Mouse (Mus musculus): Measurements from ENCODE around the gene Fut8. TPM values are rescaled to one million over a fixed set of nuclear protein-coding genes. Genes with fewer than 3 reads are reported as not detected.
"Not testable (repeated sequence)": the region's sequence is repeated elsewhere in the genome, so short reads cannot be mapped to it uniquely, and the experiment has no call there.

Fut8 gene
- total RNA-seq, 1 experiment from 2014 or later: 41.2 TPM

DNA sequence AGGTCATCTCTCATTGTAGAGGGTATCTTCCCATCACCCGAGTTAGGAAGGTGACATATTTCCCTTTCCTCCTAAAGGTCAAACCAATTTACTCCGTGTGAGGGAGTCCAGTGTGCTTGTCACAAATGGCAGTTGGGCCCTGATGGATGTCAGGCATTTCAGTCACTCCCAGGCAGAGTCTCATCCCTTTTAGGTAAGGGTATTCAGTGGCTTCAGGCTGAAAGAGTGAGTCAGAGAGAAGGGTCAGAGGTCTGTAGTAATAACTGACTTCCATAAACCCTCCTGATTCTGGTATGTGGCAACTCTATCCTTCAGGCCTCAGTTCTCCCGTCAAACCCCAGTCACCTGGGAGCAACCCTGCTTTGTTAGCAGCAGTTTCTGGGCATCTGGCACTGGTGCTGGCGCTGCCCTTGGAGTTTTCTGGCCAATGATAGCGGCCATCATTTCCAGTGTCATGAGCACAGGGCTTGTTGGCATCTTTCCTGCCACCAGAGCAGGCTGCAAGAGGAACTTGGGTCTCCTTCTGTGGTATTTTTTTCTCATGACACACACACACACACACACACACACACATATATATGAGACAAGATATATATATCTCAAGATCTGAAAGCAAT is 262.6 kb downstream of the Fut8 start:
- peak; percentile 38 for DNase-seq

DNA sequence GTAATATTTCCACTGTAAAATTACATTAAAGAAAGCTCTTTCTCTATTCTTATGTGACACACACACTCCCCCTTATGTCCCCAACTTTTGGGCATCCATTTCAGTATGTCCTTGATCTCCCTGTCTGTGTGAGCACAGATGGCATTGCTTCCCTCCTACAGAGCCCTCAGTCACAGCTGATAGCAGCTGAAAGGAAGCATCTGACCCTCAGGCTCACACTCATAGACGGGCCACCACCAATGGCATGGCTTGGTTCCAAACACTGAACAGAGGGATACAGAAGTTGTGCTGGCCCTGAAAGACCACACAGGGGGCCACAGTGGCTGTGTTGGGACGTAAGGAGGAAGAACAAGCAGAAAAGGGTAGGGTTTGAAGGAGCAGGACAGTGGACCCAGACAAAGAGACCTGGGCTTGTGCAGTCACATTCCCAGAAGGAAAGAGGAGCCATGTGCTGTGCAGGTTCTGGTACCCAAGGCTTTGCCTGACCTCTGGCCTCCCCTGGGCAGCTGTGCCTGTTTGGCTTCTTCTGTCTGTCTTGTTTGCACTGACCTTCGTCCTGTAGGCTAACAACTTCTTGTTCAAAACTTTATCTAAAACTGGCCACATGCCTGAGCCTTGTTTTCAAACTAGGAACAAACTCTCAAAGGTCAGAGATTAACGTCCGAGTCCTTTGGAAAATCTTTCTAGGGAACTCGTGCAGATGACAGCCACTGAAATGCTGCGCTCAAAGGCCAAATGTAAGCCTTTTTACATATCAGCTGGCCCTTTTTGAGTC is 263.7 kb downstream of the Fut8 start:
- DNase-seq: no peak

DNA sequence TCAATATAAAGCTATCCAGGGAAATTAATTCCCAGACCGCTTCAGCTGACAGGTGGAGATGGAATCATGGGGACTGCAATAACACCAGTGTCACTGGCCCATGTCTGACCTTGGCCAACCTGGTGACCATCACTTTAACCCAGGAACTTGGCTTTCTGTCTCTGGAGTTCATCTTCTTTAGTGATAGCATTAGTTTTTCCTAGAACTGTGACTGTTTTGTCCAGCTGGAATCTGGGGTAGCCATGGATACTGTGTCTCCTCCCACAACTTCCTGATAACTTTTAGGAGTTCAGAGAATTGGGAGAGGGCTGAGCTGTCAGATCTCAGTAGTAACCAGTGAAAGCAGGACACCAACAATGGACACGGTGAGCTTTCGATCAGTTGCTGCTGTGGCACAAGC is 264.3 kb downstream of the Fut8 start:
- no peak for DNase-seq

DNA sequence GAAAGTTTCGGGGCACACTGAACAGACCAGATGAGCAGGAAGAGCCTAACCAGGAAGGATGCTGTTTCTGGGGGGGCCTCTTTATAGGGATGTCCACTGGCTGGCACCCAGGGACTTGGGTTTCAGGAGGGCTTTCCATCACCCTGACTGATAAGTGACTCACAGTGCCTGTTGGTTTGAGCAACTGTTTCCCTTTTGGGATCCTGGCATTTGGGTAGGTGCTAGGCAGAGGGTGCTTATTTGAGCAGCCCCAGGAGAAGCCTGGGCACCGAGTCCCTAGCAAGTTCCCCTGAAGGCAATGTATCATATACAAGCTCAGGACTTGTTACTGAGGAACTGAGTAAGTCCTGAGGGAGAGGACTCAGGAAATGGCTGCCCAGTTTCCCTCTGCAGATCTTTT is 267.5 kb downstream of the Fut8 start:
- DNase-seq: no peak

DNA sequence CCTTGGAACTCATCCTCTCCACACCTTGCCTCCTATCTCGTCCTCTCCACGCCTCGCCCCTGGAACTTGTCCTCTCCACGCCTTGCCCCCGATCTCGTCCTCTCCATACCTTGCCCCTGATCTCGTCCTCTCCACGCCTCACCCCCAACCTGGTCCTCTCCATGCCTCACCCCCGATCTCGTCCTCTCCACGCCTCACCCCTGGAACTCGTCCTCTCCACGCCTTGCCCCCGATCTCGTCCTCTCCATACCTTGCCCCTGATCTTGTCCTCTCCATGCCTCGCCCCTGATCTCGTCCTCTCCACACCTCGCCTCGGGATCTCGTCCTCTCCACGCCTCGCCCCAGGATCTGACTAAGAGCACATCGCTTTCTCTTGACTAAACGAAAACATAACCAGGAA is 269.8 kb downstream of the Fut8 start:
- DNase-seq: no peak

DNA sequence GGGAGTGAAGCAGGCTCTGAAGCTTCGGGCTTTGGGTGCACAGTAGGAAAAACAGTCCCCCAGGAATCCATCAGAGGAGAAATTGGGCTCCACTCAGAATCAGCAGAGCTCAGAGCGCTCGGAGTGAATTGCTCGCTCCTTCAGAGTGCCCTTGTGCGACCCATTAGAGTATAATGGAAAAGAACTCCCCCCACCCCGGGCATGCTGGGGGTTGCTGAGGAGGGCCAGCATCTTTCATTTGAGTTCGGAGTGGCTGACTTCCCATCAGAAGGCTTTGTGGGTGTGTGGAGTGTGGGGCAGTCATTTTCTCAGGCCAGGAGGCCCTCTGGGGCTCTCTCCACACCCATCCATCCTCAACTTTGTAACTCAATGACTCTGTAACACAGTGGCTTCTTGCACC is 272.8 kb downstream of the Fut8 start:
- DNase-seq: no peak

DNA sequence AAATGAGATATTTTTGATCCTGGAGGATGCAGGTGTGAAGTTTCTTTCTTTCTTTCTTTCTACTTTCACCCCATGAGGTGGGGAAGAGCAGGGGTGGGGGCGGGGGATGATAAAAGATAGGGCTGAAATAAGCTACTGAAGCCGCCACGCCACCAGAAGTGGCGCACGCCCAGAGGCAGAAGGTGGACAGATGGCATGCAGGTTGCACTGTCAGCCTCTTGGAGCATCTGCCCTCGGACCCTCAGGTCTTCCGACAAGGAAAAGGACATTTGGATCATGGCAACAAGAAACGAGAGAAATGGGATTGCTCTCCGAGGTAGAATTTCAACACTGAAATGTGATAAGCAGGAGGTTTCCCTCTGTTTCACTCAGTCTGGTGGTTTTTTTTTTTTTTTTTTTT is 273.3 kb downstream of the Fut8 start:
- DNase-seq: no peak

DNA sequence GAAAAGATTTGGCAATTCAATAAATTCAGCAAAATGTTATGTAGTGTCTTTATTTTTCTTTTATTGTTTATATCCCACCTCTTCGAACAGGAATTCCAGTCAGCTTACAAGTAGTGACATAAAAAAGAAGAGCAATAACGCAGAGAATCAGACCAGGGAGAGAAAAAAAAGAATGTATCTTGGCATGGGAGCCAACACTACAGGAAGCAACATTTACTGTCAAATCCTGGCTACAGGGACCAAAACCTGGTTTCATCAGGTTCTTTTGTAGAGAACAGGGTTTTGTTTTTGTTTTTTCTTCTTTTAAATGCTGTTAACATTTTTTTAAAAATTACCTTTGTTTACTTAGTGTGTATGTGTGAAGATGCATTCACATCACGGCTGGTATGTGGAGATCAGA is 273.7 kb downstream of the Fut8 start:
- no peak for DNase-seq

DNA sequence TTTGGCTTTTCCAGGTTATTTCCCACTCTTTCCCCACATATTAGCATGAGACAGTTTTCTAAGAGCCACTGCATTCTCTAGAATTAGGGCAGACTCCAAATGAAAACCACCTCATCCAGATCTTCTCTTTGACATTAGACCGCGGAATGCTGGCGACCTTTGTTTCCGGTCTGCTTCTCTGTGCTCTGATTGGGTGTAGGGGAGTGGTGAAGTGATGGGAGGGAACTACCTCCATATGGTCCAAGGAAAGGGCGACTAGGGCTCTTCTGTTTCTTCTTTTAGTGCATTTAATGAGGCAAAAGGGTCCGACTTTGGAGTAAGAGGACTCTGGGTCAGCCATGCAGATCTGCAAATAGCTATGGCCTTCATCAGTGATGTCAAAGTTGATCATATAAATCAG is 278.9 kb downstream of the Fut8 start:
- DNase-seq: no peak

DNA sequence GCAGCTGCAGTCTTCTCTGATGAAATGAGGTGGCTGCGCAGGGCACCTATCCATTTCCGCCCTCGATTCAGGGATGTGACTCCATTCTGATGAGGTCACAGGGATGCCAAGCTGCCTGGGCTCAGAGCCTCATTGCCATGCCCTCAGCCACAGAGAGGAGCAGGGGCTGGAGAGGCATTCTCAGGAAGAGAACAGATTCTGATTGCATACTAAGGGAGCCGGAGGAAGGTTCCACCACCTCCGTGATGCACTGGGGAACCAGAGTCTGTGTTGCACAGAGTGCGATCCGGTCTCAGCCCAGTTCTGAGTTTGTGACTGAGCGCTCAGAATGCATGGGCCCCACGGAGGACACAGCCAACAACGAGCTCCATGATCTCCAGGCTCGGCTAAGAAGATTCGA is 279.8 kb downstream of the Fut8 start:
- no peak for DNase-seq

DNA sequence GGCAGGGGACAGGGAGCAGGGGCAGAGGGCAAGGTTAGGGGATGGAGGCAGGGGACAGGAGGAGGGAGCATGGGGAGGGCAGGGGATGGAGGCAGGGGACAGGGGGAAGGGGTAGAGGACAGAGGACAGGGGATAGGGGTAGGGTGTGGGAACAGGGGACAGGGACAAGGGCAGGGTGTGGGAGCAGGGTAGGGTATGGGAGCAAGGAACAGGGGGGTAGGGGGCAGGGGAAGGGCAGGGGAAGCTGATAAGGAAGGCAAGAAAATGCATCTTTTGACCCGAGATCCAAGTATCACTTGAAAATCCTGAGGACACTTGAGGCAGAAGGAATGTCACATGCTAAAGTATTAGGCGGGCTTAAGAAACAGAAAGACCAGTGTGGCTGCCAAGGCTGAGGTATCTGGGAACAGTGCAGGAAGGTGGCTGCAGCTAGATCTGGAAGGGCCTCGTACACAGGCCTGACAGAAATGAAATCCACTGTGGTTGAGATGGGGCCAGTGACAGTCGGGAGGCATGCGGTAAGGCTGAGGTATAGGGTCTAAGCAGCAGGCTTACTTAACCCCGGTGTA is 281.7 kb downstream of the Fut8 start:
- DNase-seq: no peak

DNA sequence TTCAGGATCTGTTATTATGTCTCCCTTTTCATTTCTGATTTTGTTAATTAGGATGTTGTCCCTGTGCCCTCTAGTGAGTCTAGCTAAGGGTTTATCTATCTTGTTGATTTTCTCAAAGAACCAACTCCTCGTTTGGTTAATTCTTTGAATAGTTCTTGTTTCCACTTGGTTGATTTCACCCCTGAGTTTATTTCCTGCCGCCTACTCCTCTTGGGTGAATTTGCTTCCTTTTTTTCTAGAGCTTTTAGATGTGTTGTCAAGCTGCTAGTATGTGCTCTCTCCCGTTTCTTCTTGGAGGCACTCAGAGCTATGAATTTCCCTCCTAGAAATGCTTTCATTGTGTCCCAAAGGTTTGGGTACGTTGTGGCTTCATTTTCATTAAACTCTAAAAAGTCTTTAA is 286.1 kb downstream of the Fut8 start:
- not testable (repeated sequence) for DNase-seq
